Mouse (Mus musculus) thymus, adult 2 months (tissue): Measurements from ENCODE around the gene Rbp2. TPM values are rescaled to one million over a fixed set of nuclear protein-coding genes. Genes with fewer than 3 reads are reported as not detected.

Experiments
- DNase-seq: peaks from one replicate; pipeline ENCODE4 v3.0.0; 2021
- H3K27ac ChIP-seq: fragments of 200-500 bp; 2 replicates; pipeline ENCODE4 v1.5.1; 2012; ENCODE audit warnings: low read length, control low read depth; ENCODE audit not compliant: control insufficient read depth, insufficient read depth
- H3K27me3 ChIP-seq: fragments of 200-500 bp; 2 replicates; pipeline ENCODE4 v1.6.1; 2012; ENCODE audit warnings: mild to moderate bottlenecking, low read length, moderate library complexity, mixed read lengths; ENCODE audit not compliant: control insufficient read depth, insufficient read depth
- H3K36me3 ChIP-seq: fragments of 200-500 bp; 2 replicates; pipeline ENCODE4 v1.6.1; 2012; ENCODE audit warnings: mild to moderate bottlenecking, low read length, moderate library complexity; ENCODE audit not compliant: control insufficient read depth, insufficient read depth
- H3K4me1 ChIP-seq: fragments of 200-500 bp; replicated peaks from 2 replicates; pipeline ENCODE4 v1.6.1; 2012; ENCODE audit warnings: low read length; ENCODE audit not compliant: control insufficient read depth, insufficient read depth
- H3K4me3 ChIP-seq: fragments of 200-500 bp; 2 replicates; pipeline ENCODE4 v1.5.1; 2012; ENCODE audit warnings: mild to moderate bottlenecking, low read length, control low read depth, moderate library complexity; ENCODE audit not compliant: control insufficient read depth, insufficient read depth
- CTCF ChIP-seq: fragments of 200-500 bp; IDR thresholded peaks from 2 replicates; pipeline ENCODE4 v1.5.1; 2012; ENCODE audit warnings: mild to moderate bottlenecking, control low read depth, low read length, moderate library complexity, borderline replicate concordance; ENCODE audit not compliant: control insufficient read depth, poor library complexity, insufficient read depth; ENCODE audit errors: extremely low read depth
- POLR2A ChIP-seq: fragments of 200-500 bp; IDR thresholded peaks from 2 replicates; pipeline ENCODE4 v1.6.1; 2012; ENCODE audit warnings: mild to moderate bottlenecking, low read length, control low read depth, moderate library complexity; ENCODE audit not compliant: control insufficient read depth, poor library complexity, insufficient read depth; ENCODE audit errors: extremely low read depth
- WGBS: fragments of 180-500 bp; shearing (Covaris S2); methylation state at CpG from one replicate; pipeline ENCODE4 v1.1.7; 2018; 5-methylcytosine and 5-hydroxymethylcytosine counted together
- polyA plus RNA-seq: library from polyadenylated mRNA; depleted of rRNA; stranded (reverse); fragments of >200 nt; gene quantifications from 2 replicates; pipeline ENCODE4 v1.2.3, GENCODE M21; 2012

Gene Rbp2
- polyA plus RNA-seq, 1 experiment = 0.38 TPM

DNA sequence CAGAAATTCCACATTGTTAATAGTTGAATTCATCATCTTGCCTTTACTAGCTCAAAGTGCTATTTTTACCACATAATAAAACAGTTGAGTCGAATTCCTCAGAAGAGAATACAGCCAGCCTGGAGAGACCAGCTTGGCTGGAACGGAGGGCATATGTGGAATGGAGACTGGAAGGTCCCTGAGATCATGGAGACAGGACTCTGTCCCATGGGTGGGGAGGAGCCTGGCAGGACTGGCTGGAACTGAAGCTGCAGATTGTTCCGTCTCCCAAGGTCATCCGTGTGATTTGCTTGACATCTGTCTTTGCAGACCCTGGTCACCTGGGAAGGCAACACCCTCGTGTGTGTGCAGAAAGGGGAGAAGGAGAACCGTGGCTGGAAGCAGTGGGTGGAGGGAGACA, 21.6 kb downstream of the Rbp2 start:
- H3K4me1 ChIP-seq = no peaks in the 10 kb centered on the region
- H3K4me3 ChIP-seq = no peak overlapping the region
- H3K27me3 ChIP-seq = no peaks in the 10 kb centered on the region
- H3K36me3 ChIP-seq = no peaks in the 10 kb centered on the region
- 88% methylated on average over 6 of the region's 6 CpGs for WGBS
- H3K27ac ChIP-seq = no peak overlapping the region
- no peak for DNase-seq
- TF ChIP-seq POLR2A (no peak), CTCF (no peak)

DNA sequence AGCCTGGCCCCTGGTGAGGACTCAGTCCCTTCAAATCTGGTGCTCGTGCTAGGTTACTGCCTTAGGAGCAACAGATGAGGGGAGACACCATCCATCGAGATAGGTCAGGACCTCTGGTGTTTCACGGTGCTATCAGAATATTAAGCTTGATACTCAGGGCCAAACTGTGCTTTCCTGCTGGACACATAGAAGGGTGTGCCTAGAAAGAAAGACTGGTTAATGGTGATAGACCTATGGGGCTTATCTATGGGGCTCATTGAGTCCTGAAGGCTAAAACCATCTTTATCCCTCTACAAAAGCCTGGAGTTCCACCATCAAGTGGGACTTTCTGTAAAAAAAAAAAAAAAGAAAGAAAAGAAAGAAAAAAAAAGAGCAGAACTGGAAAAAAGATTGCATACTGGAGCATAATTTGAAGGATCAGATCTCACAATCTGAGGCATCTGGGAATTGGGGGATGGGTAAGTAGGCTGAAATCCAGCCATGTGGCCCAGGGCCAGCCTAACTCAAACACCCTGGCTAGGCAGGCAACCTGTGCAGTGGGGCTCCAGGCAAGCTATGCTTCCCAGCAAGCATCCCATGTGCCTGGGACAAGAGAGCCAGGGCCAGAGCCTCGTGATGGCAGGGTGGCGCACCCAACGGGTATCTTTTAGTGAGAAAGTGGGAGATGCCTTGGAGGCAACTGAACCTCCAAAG, 24.6 kb downstream of the Rbp2 start:
- Histone ChIP-seq H3K27ac (no peak overlapping the region), H3K36me3 (no peaks in the 10 kb centered on the region), H3K4me1 (no peaks in the 10 kb centered on the region), H3K27me3 (no peaks in the 10 kb centered on the region), H3K4me3 (no peak overlapping the region)
- DNase-seq = no peak
- TF ChIP-seq POLR2A (no peak), CTCF (no peak)
- WGBS = 96% methylated on average over 6 of the region's 6 CpGs

DNA sequence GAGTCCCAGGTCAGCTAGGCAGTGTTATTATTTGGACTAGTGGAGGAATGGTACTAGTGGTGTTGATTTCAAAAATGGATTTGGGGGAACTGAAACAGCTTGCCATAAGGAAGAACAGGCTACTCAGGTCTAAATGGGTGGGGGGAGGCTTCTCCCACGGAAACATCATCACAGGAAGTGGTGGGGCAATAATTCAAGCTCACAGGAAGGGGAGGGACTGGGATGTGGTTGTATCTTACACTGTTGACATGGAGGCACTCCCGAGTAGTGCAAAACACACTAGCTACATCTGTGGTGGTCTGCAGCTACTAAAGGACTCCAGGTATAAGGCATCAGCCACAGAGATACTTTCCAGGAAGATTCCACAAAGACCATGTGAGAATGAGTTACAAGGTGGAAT, 38.0 kb downstream of the Rbp2 start:
- no peak overlapping the region for H3K27ac ChIP-seq
- DNase-seq = no peak
- H3K27me3 ChIP-seq = no peaks in the 10 kb centered on the region
- 11% methylated on average over 2 of the region's 2 CpGs for WGBS
- no peaks in the 10 kb centered on the region for H3K36me3 ChIP-seq
- TF ChIP-seq CTCF = no peak
- TF ChIP-seq POLR2A = no peak
- no peaks in the 10 kb centered on the region for H3K4me1 ChIP-seq
- no peak overlapping the region for H3K4me3 ChIP-seq

DNA sequence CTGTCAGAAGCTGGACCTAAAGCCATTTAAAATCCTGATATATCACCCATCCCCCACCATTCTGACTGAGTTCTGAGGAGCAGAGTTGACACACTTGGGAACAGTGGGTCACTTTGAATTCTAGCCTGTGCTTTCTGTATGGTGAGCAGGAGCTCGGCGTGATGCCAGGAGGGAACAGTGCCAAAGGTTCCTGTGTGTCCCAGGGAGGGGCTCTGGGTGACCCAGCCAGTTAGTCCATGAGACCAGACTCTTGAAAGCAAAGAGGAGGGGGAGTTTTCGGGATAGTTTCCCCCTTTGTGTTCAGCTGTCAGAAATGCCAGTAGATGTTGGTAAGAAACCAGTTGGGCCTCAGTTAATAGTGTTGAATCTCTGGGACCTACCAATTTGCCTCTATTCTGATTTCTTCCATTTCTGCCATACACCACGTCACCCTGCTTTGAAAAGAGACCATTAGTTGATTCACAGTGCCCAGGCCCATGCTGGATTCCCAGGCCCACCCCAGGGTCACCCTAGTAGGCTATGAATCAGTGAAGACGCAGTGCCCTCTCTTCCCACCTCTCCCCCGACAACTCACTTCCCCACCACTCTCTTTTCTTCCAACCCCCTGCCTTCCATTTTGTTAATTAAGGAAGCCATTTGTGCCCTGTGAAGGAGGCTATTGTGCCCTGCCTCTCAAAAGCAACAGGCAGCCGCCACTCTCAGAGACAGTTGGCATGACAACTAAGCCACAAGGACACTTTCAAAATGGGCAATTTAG, 39.0 kb downstream of the Rbp2 start:
- 92% methylated on average over 7 of the region's 7 CpGs for WGBS
- H3K4me3 ChIP-seq = no peak overlapping the region
- no peak overlapping the region for H3K27ac ChIP-seq
- DNase-seq = no peak
- TF ChIP-seq CTCF (no peak), POLR2A (no peak)
- no peaks in the 10 kb centered on the region for H3K36me3 ChIP-seq
- no peaks in the 10 kb centered on the region for H3K27me3 ChIP-seq
- no peaks in the 10 kb centered on the region for H3K4me1 ChIP-seq

DNA sequence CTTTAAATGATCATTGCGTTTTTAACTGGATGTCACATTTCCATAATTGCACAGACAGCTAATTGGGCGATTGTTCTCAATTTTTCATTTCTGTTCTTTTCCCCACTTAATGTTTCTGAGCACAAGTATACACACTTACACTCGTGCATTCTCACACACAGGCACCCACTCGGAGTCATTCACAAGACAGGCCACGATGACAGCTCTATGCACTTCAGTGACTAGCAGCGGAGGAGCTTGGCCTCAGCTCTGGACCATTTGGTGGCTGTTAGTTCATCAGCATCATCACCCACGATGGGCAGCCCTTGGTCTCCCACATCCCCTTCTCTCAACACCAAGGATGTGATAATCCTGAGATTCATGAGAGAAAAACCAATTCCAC, 39.6 kb downstream of the Rbp2 start:
- no peak for DNase-seq
- TF ChIP-seq POLR2A (no peak), CTCF (no peak)
- no peak overlapping the region for H3K27ac ChIP-seq
- 92% methylated on average over 7 of the region's 7 CpGs for WGBS
- H3K36me3 ChIP-seq = no peaks in the 10 kb centered on the region
- no peaks in the 10 kb centered on the region for H3K4me1 ChIP-seq
- no peaks in the 10 kb centered on the region for H3K27me3 ChIP-seq
- no peak overlapping the region for H3K4me3 ChIP-seq

DNA sequence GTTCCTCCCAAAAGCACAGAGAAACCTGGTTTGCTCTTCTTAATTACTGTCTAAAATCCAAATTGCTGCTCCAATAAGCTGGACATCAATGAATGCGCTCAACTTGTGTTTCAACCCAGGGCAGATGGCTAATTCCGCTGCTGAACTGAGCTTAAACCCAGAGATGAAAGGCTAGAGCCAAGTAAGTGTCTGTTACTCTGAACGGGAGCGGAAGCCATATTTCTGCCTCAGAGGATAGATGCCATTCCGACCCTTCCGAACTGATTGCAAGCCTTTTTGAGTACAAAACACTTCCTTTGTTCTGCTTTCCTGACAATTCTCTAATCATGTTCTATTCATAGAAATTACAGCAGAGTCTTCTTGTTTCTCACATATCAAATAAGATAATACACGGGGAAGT, 41.3 kb downstream of the Rbp2 start:
- no peak for DNase-seq
- no peaks in the 10 kb centered on the region for H3K36me3 ChIP-seq
- H3K4me3 ChIP-seq = no peak overlapping the region
- H3K27ac ChIP-seq = no peak overlapping the region
- TF ChIP-seq POLR2A = no peak
- TF ChIP-seq CTCF = no peak
- 95% methylated on average over 7 of the region's 7 CpGs for WGBS
- H3K27me3 ChIP-seq = no peaks in the 10 kb centered on the region
- H3K4me1 ChIP-seq = no peaks in the 10 kb centered on the region
